Mouse (Mus musculus) neural tube, embryonic 13.5 days (tissue): ENCODE results near the gene Clpx. TPM values are rescaled to one million over a fixed set of nuclear protein-coding genes. Genes with fewer than 3 reads are reported as not detected.
A peak's percentile ranks its signal among the peaks of the same experiment; 100 is the strongest.

Experiments
- ATAC-seq: fragments of 200-750 bp; cut with Nextera tagmentation; 2 replicates; pipeline ENCODE4 v1.8.0; 2017; ENCODE audit warnings: low read depth, mild to moderate bottlenecking, moderate TSS enrichment, moderate library complexity
- H3K27ac ChIP-seq: fragments of 300-500 bp; sonication (generic); replicated peaks from 2 replicates; pipeline ENCODE4 v1.5.1; 2015; ENCODE audit warnings: moderate library complexity, mild to moderate bottlenecking, inconsistent platforms
- H3K27me3 ChIP-seq: fragments of 300-500 bp; sonication (generic); 2 replicates; pipeline ENCODE4 v1.6.1; 2015; ENCODE audit warnings: mild to moderate bottlenecking, inconsistent platforms
- H3K36me3 ChIP-seq: fragments of 300-500 bp; sonication (generic); 2 replicates; pipeline ENCODE4 v1.6.1; 2015; ENCODE audit warnings: mild to moderate bottlenecking, inconsistent platforms
- H3K4me1 ChIP-seq: fragments of 300-500 bp; sonication (generic); replicated peaks from 2 replicates; pipeline ENCODE4 v1.6.1; 2015; ENCODE audit warnings: inconsistent platforms
- H3K4me2 ChIP-seq: fragments of 300-500 bp; sonication (generic); 2 replicates; pipeline ENCODE4 v1.6.1; 2015; ENCODE audit warnings: inconsistent platforms, mild to moderate bottlenecking, moderate library complexity
- H3K4me3 ChIP-seq: fragments of 300-500 bp; sonication (generic); 2 replicates; pipeline ENCODE4 v1.5.1; 2015; ENCODE audit warnings: mild to moderate bottlenecking, inconsistent platforms
- H3K9ac ChIP-seq: fragments of 300-500 bp; sonication (generic); 2 replicates; pipeline ENCODE4 v1.6.1; 2015; ENCODE audit warnings: moderate library complexity, mild to moderate bottlenecking, inconsistent platforms
- H3K9me3 ChIP-seq: fragments of 300-500 bp; sonication (generic); 2 replicates; pipeline ENCODE4 v1.6.1; 2016; ENCODE audit warnings: inconsistent platforms
- WGBS: fragments of 180-500 bp; shearing (Covaris S2); methylation state at CpG from one replicate; pipeline ENCODE4 v1.1.7; 2015; 5-methylcytosine and 5-hydroxymethylcytosine counted together
- polyA plus RNA-seq: library from polyadenylated mRNA; unstranded; fragments of >200 nt; fragmentation: Nextera tagmentation; extraction: Ambion mirVana; gene quantifications from 2 replicates; pipeline ENCODE4 v1.2.1, GENCODE M21; 2015

Gene Clpx
- 42.9 and 43.6 TPM in 2 replicates for polyA plus RNA-seq

GRCm38 (mm10) chr9:65293973-65294715 is at the start of gene Clpx:
Gene Clpx, plus strand, starts transcription at chr9:65294260.
- Histone ChIP-seq H3K4me1 (peaks cover 31% of the 10 kb centered on the region), H3K4me3 (peak within 1 kb of the TSS; percentile 91), H3K4me2 (peak within 1 kb of the TSS; percentile 80), H3K9ac (peak within 1 kb of the TSS; percentile 92), H3K9me3 (no peaks in the 10 kb centered on the region), H3K36me3 (peaks cover 8% of the 10 kb centered on the region; the same call in 1 of the 2 replicates), H3K27me3 (no peaks in the 10 kb centered on the region), H3K27ac (peak within 1 kb of the TSS; percentile 87)
- peak; percentile 98 for ATAC-seq
- under 1% methylated on average over 71 of the region's 71 CpGs for WGBS

GRCm38 (mm10) chr9:65247502-65248376 is 46.3 kb upstream of the Clpx start:
- Histone ChIP-seq H3K9ac (no peak overlapping the region), H3K27me3 (no peaks in the 10 kb centered on the region), H3K36me3 (no peaks in the 10 kb centered on the region), H3K4me2 (no peak overlapping the region), H3K4me3 (no peak overlapping the region), H3K27ac (no peak overlapping the region), H3K4me1 (peaks cover 20% of the 10 kb centered on the region), H3K9me3 (no peaks in the 10 kb centered on the region)
- 78% methylated on average over 16 of the region's 16 CpGs for WGBS
- ATAC-seq: no peak

GRCm38 (mm10) chr9:65248377-65248690 is 45.7 kb upstream of the Clpx start:
- Histone ChIP-seq H3K4me1 (peaks cover 14% of the 10 kb centered on the region), H3K4me3 (no peak overlapping the region), H3K36me3 (no peaks in the 10 kb centered on the region), H3K4me2 (no peak overlapping the region), H3K9ac (no peak overlapping the region), H3K9me3 (no peaks in the 10 kb centered on the region), H3K27ac (no peak overlapping the region), H3K27me3 (no peaks in the 10 kb centered on the region)
- WGBS: 84% methylated on average over 5 of the region's 5 CpGs
- ATAC-seq: no peak

- Histone ChIP-seq H3K4me1 (peaks cover 3% of the 10 kb centered on the region; the same call in 1 of the 2 replicates), H3K9me3 (no peaks in the 10 kb centered on the region), H3K9ac (no peak overlapping the region), H3K4me2 (no peak overlapping the region), H3K27me3 (no peaks in the 10 kb centered on the region), H3K4me3 (no peak overlapping the region), H3K36me3 (no peaks in the 10 kb centered on the region), H3K27ac (no peak overlapping the region)
- WGBS: 63% methylated on average over 3 of the region's 3 CpGs
- ATAC-seq: no peak
Observed at GRCm38 (mm10) chr9:65252026-65252425, 42.0 kb upstream of the Clpx start.

GRCm38 (mm10) chr9:65255906-65256600 is 38.0 kb upstream of the Clpx start:
- no peak for ATAC-seq
- Histone ChIP-seq H3K4me1 (0 out of 2 replicates have a peak, but pooled peaks cover 4% of the 10 kb centered on the region), H3K36me3 (no peaks in the 10 kb centered on the region), H3K9me3 (no peaks in the 10 kb centered on the region), H3K27me3 (no peaks in the 10 kb centered on the region), H3K27ac (no peak overlapping the region), H3K4me3 (no peak overlapping the region), H3K9ac (no peak overlapping the region), H3K4me2 (no peak overlapping the region)
- WGBS: 59% methylated on average over 11 of the region's 11 CpGs

GRCm38 (mm10) chr9:65257218-65257910 is 36.7 kb upstream of the Clpx start:
- no peak overlapping the region for H3K9ac ChIP-seq
- no peaks in the 10 kb centered on the region for H3K36me3 ChIP-seq
- no peaks in the 10 kb centered on the region for H3K27me3 ChIP-seq
- WGBS: 65% methylated on average over 9 of the region's 9 CpGs
- ATAC-seq: no peak
- H3K9me3 ChIP-seq: no peaks in the 10 kb centered on the region
- no peak overlapping the region for H3K27ac ChIP-seq
- 0 out of 2 replicates have a peak, but pooled peaks cover 4% of the 10 kb centered on the region for H3K4me1 ChIP-seq
- H3K4me2 ChIP-seq: no peak overlapping the region
- H3K4me3 ChIP-seq: no peak overlapping the region

- 73% methylated on average over 7 of the region's 7 CpGs for WGBS
- no peak overlapping the region for H3K9ac ChIP-seq
- no peak overlapping the region for H3K4me2 ChIP-seq
- no peaks in the 10 kb centered on the region for H3K27me3 ChIP-seq
- no peak for ATAC-seq
- H3K36me3 ChIP-seq: no peaks in the 10 kb centered on the region
- no peak overlapping the region for H3K4me3 ChIP-seq
- H3K9me3 ChIP-seq: no peaks in the 10 kb centered on the region
- H3K4me1 ChIP-seq: 0 out of 2 replicates have a peak, but pooled peaks cover 4% of the 10 kb centered on the region
- no peak overlapping the region for H3K27ac ChIP-seq
Observed at GRCm38 (mm10) chr9:65259366-65259765, 34.7 kb upstream of the Clpx start.

- peaks cover 22% of the 10 kb centered on the region for H3K4me1 ChIP-seq
- no peak overlapping the region for H3K9ac ChIP-seq
- no peaks in the 10 kb centered on the region for H3K27me3 ChIP-seq
- H3K4me2 ChIP-seq: no peak overlapping the region
- H3K4me3 ChIP-seq: no peak overlapping the region
- no peak for ATAC-seq
- H3K36me3 ChIP-seq: no peaks in the 10 kb centered on the region
- 90% methylated on average over 2 of the region's 2 CpGs for WGBS
- no peak overlapping the region for H3K27ac ChIP-seq
- H3K9me3 ChIP-seq: no peaks in the 10 kb centered on the region
Observed at GRCm38 (mm10) chr9:65261591-65262230, 32.3 kb upstream of the Clpx start.

GRCm38 (mm10) chr9:65262641-65263120 is 31.4 kb upstream of the Clpx start:
- Histone ChIP-seq H3K9me3 (no peaks in the 10 kb centered on the region), H3K27ac (no peak overlapping the region), H3K9ac (no peak overlapping the region), H3K4me1 (peaks cover 32% of the 10 kb centered on the region), H3K4me3 (no peak overlapping the region), H3K36me3 (no peaks in the 10 kb centered on the region), H3K27me3 (no peaks in the 10 kb centered on the region), H3K4me2 (no peak overlapping the region)
- 94% methylated on average over 3 of the region's 3 CpGs for WGBS
- ATAC-seq: no peak

- H3K36me3 ChIP-seq: no peaks in the 10 kb centered on the region
- H3K4me2 ChIP-seq: no peak within 1 kb of the TSS
- H3K27me3 ChIP-seq: no peaks in the 10 kb centered on the region
- no peak within 1 kb of the TSS for H3K4me3 ChIP-seq
- 50% methylated on average over 5 of the region's 5 CpGs for WGBS
- no peak for ATAC-seq
- no peaks in the 10 kb centered on the region for H3K9me3 ChIP-seq
- H3K4me1 ChIP-seq: peaks cover 37% of the 10 kb centered on the region
- no peak within 1 kb of the TSS; the same call in 1 of the 2 replicates for H3K27ac ChIP-seq
- peak within 1 kb of the TSS; percentile 52 for H3K9ac ChIP-seq
Observed at GRCm38 (mm10) chr9:65264959-65265358, 29.1 kb upstream of the Clpx start, which contains the start of gene Cilp. Gene Cilp, plus strand, starts transcription at chr9:65265180.
